Mouse (Mus musculus) olfactory bulb, adult 2 months (tissue): Measurements from ENCODE around the gene Spats2. TPM values are rescaled to one million over a fixed set of nuclear protein-coding genes. Genes with fewer than 3 reads are reported as not detected.
A peak's percentile ranks its signal among the peaks of the same experiment; 100 is the strongest.

Source experiments
- H3K27ac ChIP-seq: fragments of 200-500 bp; 2 replicates; pipeline ENCODE4 v1.5.1; 2012; ENCODE audit warnings: low read depth, low read length; ENCODE audit not compliant: insufficient read depth
- H3K4me1 ChIP-seq: fragments of 200-500 bp; 2 replicates; pipeline ENCODE4 v1.6.1; 2012; ENCODE audit warnings: low read length; ENCODE audit not compliant: control insufficient read depth, insufficient read depth
- H3K4me3 ChIP-seq: fragments of 200-500 bp; 2 replicates; pipeline ENCODE4 v1.5.1; 2012; ENCODE audit warnings: mild to moderate bottlenecking, low read depth, low read length, moderate library complexity; ENCODE audit not compliant: insufficient read depth
- CTCF ChIP-seq: fragments of 200-500 bp; IDR thresholded peaks from 2 replicates; pipeline ENCODE4 v1.5.1; 2012; ENCODE audit warnings: low read depth, mild to moderate bottlenecking, low read length, moderate library complexity; ENCODE audit not compliant: insufficient read depth
- POLR2A ChIP-seq: fragments of 200-500 bp; IDR thresholded peaks from 2 replicates; pipeline ENCODE4 v1.6.1; 2012; ENCODE audit warnings: mild to moderate bottlenecking, low read depth, low read length, moderate library complexity; ENCODE audit not compliant: insufficient read depth
- WGBS: fragments of 180-500 bp; shearing (Covaris S2); methylation state at CpG from one replicate; pipeline ENCODE4 v1.1.7; 2018; 5-methylcytosine and 5-hydroxymethylcytosine counted together
- polyA plus RNA-seq: library from polyadenylated mRNA; stranded (reverse); fragments of >200 nt; gene quantifications from 2 replicates; pipeline ENCODE4 v1.2.4, GENCODE M21; 2012; ENCODE audit warnings: low replicate concordance; ENCODE audit not compliant: missing spikeins, insufficient read depth, insufficient read length

Gene Spats2
- polyA plus RNA-seq, 1 experiment, result not detected

GRCm38 (mm10) chr15:99224208-99224911 is 98.6 kb downstream of the Spats2 start, which contains the start of gene Kcnh3:
TSS of gene Kcnh3 (plus strand) at chr15:99224861.
- Histone ChIP-seq H3K27ac (peak within 1 kb of the TSS; percentile 91), H3K4me1 (peaks cover 56% of the 10 kb centered on the region), H3K4me3 (peak within 1 kb of the TSS; percentile 72)
- 2% methylated on average over 58 of the region's 66 CpGs for WGBS
- 0 out of 2 replicates have a peak, but pooled peaks have one; percentile 5 for TF ChIP-seq CTCF
- peak; percentile 53 for TF ChIP-seq POLR2A

- Histone ChIP-seq H3K27ac (peak overlapping the region; percentile 91), H3K4me3 (peak overlapping the region; percentile 72), H3K4me1 (peaks cover 57% of the 10 kb centered on the region)
- 4% methylated on average over 22 of the region's 22 CpGs for WGBS
- TF ChIP-seq POLR2A (no peak), CTCF (no peak)
Observed at GRCm38 (mm10) chr15:99225081-99225810, 99.5 kb downstream of the Spats2 start.

- H3K4me3 ChIP-seq, result peak overlapping the region; percentile 72
- H3K4me1 ChIP-seq, result peaks cover 59% of the 10 kb centered on the region
- TF ChIP-seq CTCF (no peak), POLR2A (no peak)
- WGBS, result 39% methylated on average over 14 of the region's 14 CpGs
- peak overlapping the region; percentile 58 for H3K27ac ChIP-seq
Observed at GRCm38 (mm10) chr15:99226090-99226489, 100.4 kb downstream of the Spats2 start.

GRCm38 (mm10) chr15:99231998-99232397 is 106.3 kb downstream of the Spats2 start:
- Histone ChIP-seq H3K4me3 (no peak overlapping the region), H3K4me1 (peaks cover 49% of the 10 kb centered on the region), H3K27ac (no peak overlapping the region)
- no peak for TF ChIP-seq CTCF
- no peak for TF ChIP-seq POLR2A
- WGBS, result 64% methylated on average over 10 of the region's 10 CpGs

- no peak overlapping the region for H3K4me3 ChIP-seq
- peak overlapping the region; percentile 16; the same call in 1 of the 2 replicates for H3K27ac ChIP-seq
- WGBS, result 69% methylated on average over 17 of the region's 17 CpGs
- peaks cover 46% of the 10 kb centered on the region for H3K4me1 ChIP-seq
- no peak for TF ChIP-seq CTCF
- TF ChIP-seq POLR2A, result no peak
Observed at GRCm38 (mm10) chr15:99233719-99234118, 108.0 kb downstream of the Spats2 start.

GRCm38 (mm10) chr15:99234326-99235010 is 108.8 kb downstream of the Spats2 start:
- H3K27ac ChIP-seq, result peak overlapping the region; percentile 8; the same call in 1 of the 2 replicates
- H3K4me1 ChIP-seq, result peaks cover 42% of the 10 kb centered on the region
- no peak overlapping the region for H3K4me3 ChIP-seq
- WGBS, result 70% methylated on average over 12 of the region's 12 CpGs
- TF ChIP-seq CTCF, result no peak
- TF ChIP-seq POLR2A, result no peak

- no peak for TF ChIP-seq POLR2A
- no peak for TF ChIP-seq CTCF
- peaks cover 26% of the 10 kb centered on the region for H3K4me1 ChIP-seq
- no peak overlapping the region for H3K4me3 ChIP-seq
- WGBS, result 62% methylated on average over 11 of the region's 11 CpGs
- no peak overlapping the region; the same call in 1 of the 2 replicates for H3K27ac ChIP-seq
Observed at GRCm38 (mm10) chr15:99238006-99238405, 112.3 kb downstream of the Spats2 start.

- Histone ChIP-seq H3K4me3 (no peak overlapping the region), H3K27ac (no peak overlapping the region), H3K4me1 (peaks cover 15% of the 10 kb centered on the region)
- no peak for TF ChIP-seq CTCF
- WGBS, result 67% methylated on average over 4 of the region's 4 CpGs
Observed at GRCm38 (mm10) chr15:99240129-99240528, 114.4 kb downstream of the Spats2 start.
